Mouse (Mus musculus): ENCODE results near the gene Atp5g1. TPM values are rescaled to one million over a fixed set of nuclear protein-coding genes. Genes with fewer than 3 reads are reported as not detected.
"Not testable (repeated sequence)": the region's sequence is repeated elsewhere in the genome, so short reads cannot be mapped to it uniquely, and the experiment has no call there.

The Atp5g1 gene
- polyA plus RNA-seq, 1 experiment from 2014 or later, result 693 TPM

DNA sequence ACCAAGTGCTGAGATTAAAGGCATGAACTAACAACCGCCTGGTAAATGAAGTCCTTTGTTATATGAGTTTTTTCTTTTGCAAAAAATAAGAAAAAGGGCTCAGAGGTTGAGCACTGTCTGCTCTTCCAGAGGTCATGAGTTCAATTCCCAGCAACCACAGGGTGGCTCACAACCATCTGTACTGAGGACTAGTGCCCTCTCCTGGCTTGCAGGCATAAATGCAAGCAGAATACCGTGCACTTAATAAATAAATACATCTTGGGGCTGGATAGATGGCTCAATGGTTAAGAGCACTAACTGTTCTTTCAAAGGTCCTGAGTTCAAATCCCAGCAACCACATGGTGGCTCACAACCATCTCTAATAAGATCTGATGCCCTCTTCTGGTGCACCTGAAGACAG, 35.5 kb upstream of the Atp5g1 start:
- WGBS, result 65% methylated on average over 2 of the region's 2 CpGs
- H3K27me3 ChIP-seq (ENCODE audit: control insufficient read depth, insufficient read depth, low read length); H3K4me3 ChIP-seq (replicated peaks; ENCODE audit: low read length); H3K27ac ChIP-seq (ENCODE audit: low read length); H3K4me2 ChIP-seq (ENCODE audit: low read depth, low read length); H3K36me3 ChIP-seq (ENCODE audit: control insufficient read depth, insufficient read depth, low read length); ATAC-seq (ENCODE audit: insufficient read depth, low FRiP score); H3K4me1 ChIP-seq (ENCODE audit: control insufficient read depth, insufficient read depth, low read length); H3K9ac ChIP-seq (ENCODE audit: low read length); H3K9me3 ChIP-seq (replicated peaks; ENCODE audit: control insufficient read depth, low read length): not testable (repeated sequence)

- no peaks in the 10 kb centered on the region for H3K9me3 ChIP-seq (replicated peaks; ENCODE audit: control insufficient read depth, low read length)
- no peak overlapping the region for H3K4me3 ChIP-seq (replicated peaks; ENCODE audit: low read length)
- no peak for ATAC-seq (ENCODE audit: insufficient read depth, low FRiP score)
- no peak overlapping the region for H3K27ac ChIP-seq (ENCODE audit: low read length)
- H3K9ac ChIP-seq (ENCODE audit: low read length), result no peak overlapping the region
- WGBS, result 44% methylated on average over 1 of the region's 1 CpGs
- no peak overlapping the region for H3K4me2 ChIP-seq (ENCODE audit: low read depth, low read length)
- no peaks in the 10 kb centered on the region for H3K27me3 ChIP-seq (ENCODE audit: control insufficient read depth, insufficient read depth, low read length)
- no peaks in the 10 kb centered on the region for H3K4me1 ChIP-seq (ENCODE audit: control insufficient read depth, insufficient read depth, low read length)
- H3K36me3 ChIP-seq (ENCODE audit: control insufficient read depth, insufficient read depth, low read length), result no peaks in the 10 kb centered on the region
Measured at GRCm38 (mm10) chr11:96108376-96108775, 32.9 kb upstream of the Atp5g1 start.

DNA sequence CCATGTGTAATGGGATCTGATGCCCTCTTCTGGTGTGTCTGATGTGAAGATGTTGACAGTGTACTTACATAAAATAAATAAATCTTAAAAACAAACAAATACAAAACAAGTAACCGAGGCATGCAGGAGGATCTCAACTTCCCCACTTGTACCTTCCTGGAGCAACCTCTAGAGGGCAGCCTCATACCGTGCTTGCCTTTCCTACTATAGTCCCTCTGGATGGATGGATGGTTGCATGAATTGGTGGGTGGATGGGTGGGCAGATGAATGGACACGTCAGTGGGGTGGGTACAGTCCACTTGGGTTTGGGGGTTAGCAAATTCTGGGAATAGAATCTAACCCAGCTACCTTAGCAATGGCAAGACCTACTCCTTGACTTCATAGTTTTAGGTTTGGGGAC, 17.9 kb upstream of the Atp5g1 start:
- Histone ChIP-seq H3K9me3 (replicated peaks; ENCODE audit: control insufficient read depth, low read length) (no peaks in the 10 kb centered on the region), H3K4me2 (ENCODE audit: low read depth, low read length) (no peak overlapping the region), H3K9ac (ENCODE audit: low read length) (no peak overlapping the region), H3K36me3 (ENCODE audit: control insufficient read depth, insufficient read depth, low read length) (no peaks in the 10 kb centered on the region), H3K27me3 (ENCODE audit: control insufficient read depth, insufficient read depth, low read length) (no peaks in the 10 kb centered on the region), H3K27ac (ENCODE audit: low read length) (no peak overlapping the region), H3K4me1 (ENCODE audit: control insufficient read depth, insufficient read depth, low read length) (peaks cover 7% of the 10 kb centered on the region; the same call in 1 of the 2 replicates), H3K4me3 (replicated peaks; ENCODE audit: low read length) (no peak overlapping the region)
- 9% methylated on average over 3 of the region's 3 CpGs for WGBS
- no peak for ATAC-seq (ENCODE audit: insufficient read depth, low FRiP score)

DNA sequence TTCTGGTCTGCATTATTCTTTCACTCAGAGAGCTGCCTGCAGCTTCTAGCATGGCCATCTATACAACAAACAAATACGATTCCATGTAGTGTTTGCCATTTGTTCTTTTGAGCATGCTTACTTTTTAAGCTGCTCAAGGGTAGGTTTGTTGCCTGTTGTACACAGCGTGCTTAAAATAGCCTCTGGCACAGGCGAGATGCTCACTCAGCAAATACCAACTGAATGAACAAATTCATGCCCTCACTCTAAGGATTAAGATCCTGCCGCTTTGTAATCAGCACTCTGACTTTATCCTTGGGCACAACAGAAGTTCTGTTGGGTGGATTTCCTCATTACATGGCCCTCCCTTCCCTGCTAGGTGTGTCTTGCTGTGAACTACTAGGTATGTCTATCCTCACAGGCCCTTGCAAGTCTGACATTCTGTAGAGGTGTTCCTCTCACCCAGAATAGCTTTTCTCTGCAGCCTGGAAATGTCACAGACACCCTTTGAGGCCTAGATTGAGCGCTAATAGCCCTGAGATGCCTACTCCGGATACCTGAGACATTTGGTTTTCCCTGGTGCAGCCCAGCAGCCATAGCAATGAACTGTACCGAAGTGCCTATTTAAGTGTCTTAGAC, 17.3 kb upstream of the Atp5g1 start:
- Histone ChIP-seq H3K9me3 (replicated peaks; ENCODE audit: control insufficient read depth, low read length) (0 out of 2 replicates have a peak, but pooled peaks cover 5% of the 10 kb centered on the region), H3K36me3 (ENCODE audit: control insufficient read depth, insufficient read depth, low read length) (no peaks in the 10 kb centered on the region), H3K4me3 (replicated peaks; ENCODE audit: low read length) (no peak overlapping the region), H3K27me3 (ENCODE audit: control insufficient read depth, insufficient read depth, low read length) (no peaks in the 10 kb centered on the region), H3K4me2 (ENCODE audit: low read depth, low read length) (no peak overlapping the region), H3K4me1 (ENCODE audit: control insufficient read depth, insufficient read depth, low read length) (peaks cover 7% of the 10 kb centered on the region; the same call in 1 of the 2 replicates), H3K27ac (ENCODE audit: low read length) (no peak overlapping the region), H3K9ac (ENCODE audit: low read length) (no peak overlapping the region)
- no peak for ATAC-seq (ENCODE audit: insufficient read depth, low FRiP score)
- 38% methylated on average over 7 of the region's 7 CpGs for WGBS

- no peak overlapping the region for H3K4me2 ChIP-seq (ENCODE audit: low read depth, low read length)
- no peak overlapping the region for H3K9ac ChIP-seq (ENCODE audit: low read length)
- no peaks in the 10 kb centered on the region for H3K36me3 ChIP-seq (ENCODE audit: control insufficient read depth, insufficient read depth, low read length)
- H3K4me1 ChIP-seq (ENCODE audit: control insufficient read depth, insufficient read depth, low read length), result no peaks in the 10 kb centered on the region
- no peak overlapping the region for H3K4me3 ChIP-seq (replicated peaks; ENCODE audit: low read length)
- H3K9me3 ChIP-seq (replicated peaks; ENCODE audit: control insufficient read depth, low read length), result 0 out of 2 replicates have a peak, but pooled peaks cover 5% of the 10 kb centered on the region
- no peak overlapping the region for H3K27ac ChIP-seq (ENCODE audit: low read length)
- ATAC-seq (ENCODE audit: insufficient read depth, low FRiP score), result peak; percentile 56; the same call in 1 of the 2 replicates
- no peaks in the 10 kb centered on the region for H3K27me3 ChIP-seq (ENCODE audit: control insufficient read depth, insufficient read depth, low read length)
- 65% methylated on average over 2 of the region's 2 CpGs for WGBS
Measured at GRCm38 (mm10) chr11:96091073-96091472, 15.6 kb upstream of the Atp5g1 start.

DNA sequence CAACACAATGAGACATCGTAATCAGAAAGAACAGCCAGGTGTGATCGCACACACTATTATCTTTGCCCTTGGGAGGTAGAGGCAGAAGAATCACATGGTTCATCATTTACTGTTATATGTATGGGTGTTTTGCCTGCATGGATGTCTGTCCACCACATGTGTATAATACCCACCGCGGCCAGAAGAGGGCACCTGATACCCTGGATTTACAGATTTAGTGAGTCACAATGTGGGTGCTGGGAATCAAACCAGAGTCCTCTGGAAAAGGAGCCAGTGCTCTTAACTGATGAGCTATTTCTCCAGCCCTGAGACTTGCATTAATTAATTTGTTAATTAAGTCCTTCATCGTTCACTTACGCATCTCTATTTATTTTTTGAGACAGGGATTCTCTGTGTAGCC, 12.5 kb upstream of the Atp5g1 start:
- no peak overlapping the region for H3K4me2 ChIP-seq (ENCODE audit: low read depth, low read length)
- H3K4me1 ChIP-seq (ENCODE audit: control insufficient read depth, insufficient read depth, low read length), result no peaks in the 10 kb centered on the region
- ATAC-seq (ENCODE audit: insufficient read depth, low FRiP score), result no peak
- WGBS, result 85% methylated on average over 6 of the region's 6 CpGs
- H3K9me3 ChIP-seq (replicated peaks; ENCODE audit: control insufficient read depth, low read length), result 0 out of 2 replicates have a peak, but pooled peaks cover 5% of the 10 kb centered on the region
- peaks cover 5% of the 10 kb centered on the region; the same call in 1 of the 2 replicates for H3K27me3 ChIP-seq (ENCODE audit: control insufficient read depth, insufficient read depth, low read length)
- no peaks in the 10 kb centered on the region for H3K36me3 ChIP-seq (ENCODE audit: control insufficient read depth, insufficient read depth, low read length)
- no peak overlapping the region for H3K9ac ChIP-seq (ENCODE audit: low read length)
- no peak overlapping the region for H3K27ac ChIP-seq (ENCODE audit: low read length)
- H3K4me3 ChIP-seq (replicated peaks; ENCODE audit: low read length), result no peak overlapping the region

DNA sequence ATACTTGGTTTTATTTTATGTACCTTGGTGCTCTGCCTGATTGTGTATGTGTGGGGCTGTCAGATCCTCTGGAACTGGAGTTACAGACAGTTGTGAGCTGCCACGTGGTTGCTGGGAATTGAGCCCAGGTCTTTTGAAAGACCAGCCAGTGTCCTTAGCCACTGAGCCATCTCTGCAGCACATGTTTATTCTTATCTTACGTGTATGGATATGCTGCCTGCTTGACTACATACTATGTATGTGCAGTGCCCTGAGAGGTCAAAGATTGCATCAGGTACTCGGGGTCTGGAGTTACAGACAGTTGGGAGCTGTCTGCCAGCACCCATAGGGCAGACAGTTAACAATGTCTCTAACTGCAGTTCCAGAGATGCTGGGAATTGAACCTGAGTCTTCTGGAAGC, 7.2 kb upstream of the Atp5g1 start:
- H3K4me3 ChIP-seq (replicated peaks; ENCODE audit: low read length), result no peak overlapping the region
- no peak overlapping the region for H3K27ac ChIP-seq (ENCODE audit: low read length)
- no peaks in the 10 kb centered on the region for H3K36me3 ChIP-seq (ENCODE audit: control insufficient read depth, insufficient read depth, low read length)
- H3K27me3 ChIP-seq (ENCODE audit: control insufficient read depth, insufficient read depth, low read length), result peaks cover 5% of the 10 kb centered on the region; the same call in 1 of the 2 replicates
- H3K4me1 ChIP-seq (ENCODE audit: control insufficient read depth, insufficient read depth, low read length), result no peaks in the 10 kb centered on the region
- H3K4me2 ChIP-seq (ENCODE audit: low read depth, low read length), result no peak overlapping the region
- no peak for ATAC-seq (ENCODE audit: insufficient read depth, low FRiP score)
- no peaks in the 10 kb centered on the region for H3K9me3 ChIP-seq (replicated peaks; ENCODE audit: control insufficient read depth, low read length)
- 69% methylated on average over 3 of the region's 3 CpGs for WGBS
- H3K9ac ChIP-seq (ENCODE audit: low read length), result no peak overlapping the region

DNA sequence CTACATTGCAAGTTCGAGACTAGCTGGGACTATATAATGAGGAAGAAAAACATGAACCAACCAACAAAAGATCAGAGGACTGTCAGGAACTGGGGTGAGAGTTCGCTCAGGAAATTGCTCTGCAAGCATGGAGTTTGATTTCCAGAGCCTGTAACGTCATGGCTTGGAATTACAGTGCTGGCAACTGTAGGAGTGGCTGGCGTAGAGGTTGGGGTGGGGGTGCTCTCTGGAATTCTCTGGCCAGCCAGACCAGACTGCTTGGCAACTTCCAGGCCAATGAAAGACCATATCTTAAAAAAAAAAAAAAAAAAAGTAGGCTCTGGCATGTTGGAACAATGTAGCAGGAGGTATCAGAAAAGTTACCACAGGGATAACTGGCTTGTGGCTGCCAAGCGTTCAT, 5.3 kb upstream of the Atp5g1 start:
- no peaks in the 10 kb centered on the region for H3K4me1 ChIP-seq (ENCODE audit: control insufficient read depth, insufficient read depth, low read length)
- H3K9me3 ChIP-seq (replicated peaks; ENCODE audit: control insufficient read depth, low read length), result no peaks in the 10 kb centered on the region
- no peaks in the 10 kb centered on the region for H3K36me3 ChIP-seq (ENCODE audit: control insufficient read depth, insufficient read depth, low read length)
- ATAC-seq (ENCODE audit: insufficient read depth, low FRiP score), result no peak
- H3K9ac ChIP-seq (ENCODE audit: low read length), result no peak overlapping the region
- H3K4me2 ChIP-seq (ENCODE audit: low read depth, low read length), result no peak overlapping the region
- no peak overlapping the region for H3K27ac ChIP-seq (ENCODE audit: low read length)
- WGBS, result 75% methylated on average over 5 of the region's 5 CpGs
- no peak overlapping the region for H3K4me3 ChIP-seq (replicated peaks; ENCODE audit: low read length)
- peaks cover 5% of the 10 kb centered on the region; the same call in 1 of the 2 replicates for H3K27me3 ChIP-seq (ENCODE audit: control insufficient read depth, insufficient read depth, low read length)

GRCm38 (mm10) chr11:96076221-96077105, 993 bp upstream of the Atp5g1 start:
- no peaks in the 10 kb centered on the region for H3K27me3 ChIP-seq (ENCODE audit: control insufficient read depth, insufficient read depth, low read length)
- H3K4me1 ChIP-seq (ENCODE audit: control insufficient read depth, insufficient read depth, low read length), result peaks cover 13% of the 10 kb centered on the region; the same call in 1 of the 2 replicates
- peak overlapping the region; percentile 52; the same call in 1 of the 2 replicates for H3K9ac ChIP-seq (ENCODE audit: low read length)
- peak overlapping the region; percentile 82 for H3K27ac ChIP-seq (ENCODE audit: low read length)
- no peaks in the 10 kb centered on the region for H3K9me3 ChIP-seq (replicated peaks; ENCODE audit: control insufficient read depth, low read length)
- peak overlapping the region; percentile 59 for H3K4me2 ChIP-seq (ENCODE audit: low read depth, low read length)
- peak overlapping the region; percentile 42 for H3K4me3 ChIP-seq (replicated peaks; ENCODE audit: low read length)
- no peaks in the 10 kb centered on the region for H3K36me3 ChIP-seq (ENCODE audit: control insufficient read depth, insufficient read depth, low read length)
- 57% methylated on average over 13 of the region's 13 CpGs for WGBS
- ATAC-seq (ENCODE audit: insufficient read depth, low FRiP score), result no peak

Measured in stomach, embryonic 16.5 days (tissue).